Mouse (Mus musculus) monocyte, adult 2 months (primary cell): ENCODE measurements at regions not wholly inside any gene's neighbourhood (a gene's known extent, or its start where the extent isn't known, plus 50 kb on each side); places are given as distances from the start of the nearest gene placed in this dataset.

Experiments
- DNase-seq, 2 experiments: peaks; one replicate each; pipeline ENCODE4 v3.0.0; 2022; ENCODE audit warnings: low spot score in 2 of 2, low read depth in 1 of 2

- no peak for DNase-seq
Observed at GRCm38 (mm10) chr3:149117684-149118056, 127.3 kb upstream of the Adgrl2 start.

GRCm38 (mm10) chr3:149117018-149117683 lies 126.8 kb upstream of the Adgrl2 start:
- no peak for DNase-seq

GRCm38 (mm10) chr3:149116604-149117003 lies 126.2 kb upstream of the Adgrl2 start:
- no peak for DNase-seq

- DNase-seq = no peak
Observed at GRCm38 (mm10) chr3:149115901-149116300, 125.5 kb upstream of the Adgrl2 start.

GRCm38 (mm10) chr3:149112878-149113277 lies 122.5 kb upstream of the Adgrl2 start:
- no peak for DNase-seq

GRCm38 (mm10) chr3:149111529-149112439 lies 121.4 kb upstream of the Adgrl2 start:
- no peak for DNase-seq

GRCm38 (mm10) chr3:149110831-149111230 lies 120.5 kb upstream of the Adgrl2 start:
- no peak for DNase-seq

GRCm38 (mm10) chr3:149105709-149106450 lies 115.5 kb upstream of the Adgrl2 start:
- DNase-seq = no peak

- DNase-seq = no peak
Observed at GRCm38 (mm10) chr3:149105181-149105580, 114.8 kb upstream of the Adgrl2 start.

GRCm38 (mm10) chr3:149104080-149104479 lies 113.7 kb upstream of the Adgrl2 start:
- DNase-seq = no peak

- DNase-seq = no peak
Observed at GRCm38 (mm10) chr3:149103469-149103868, 113.1 kb upstream of the Adgrl2 start.

- DNase-seq = no peak
Observed at GRCm38 (mm10) chr3:149102846-149103245, 112.5 kb upstream of the Adgrl2 start.

- DNase-seq = no peak
Observed at GRCm38 (mm10) chr3:149101785-149102184, 111.4 kb upstream of the Adgrl2 start.

GRCm38 (mm10) chr3:149098764-149099163 lies 108.4 kb upstream of the Adgrl2 start:
- DNase-seq = no peak

- DNase-seq = no peak
Observed at GRCm38 (mm10) chr3:149097026-149097425, 106.7 kb upstream of the Adgrl2 start.

- DNase-seq = no peak
Observed at GRCm38 (mm10) chr3:149092649-149093048, 102.3 kb upstream of the Adgrl2 start.

GRCm38 (mm10) chr3:149090103-149090502 lies 99.7 kb upstream of the Adgrl2 start:
- no peak for DNase-seq

- no peak for DNase-seq
Observed at GRCm38 (mm10) chr3:149088621-149089128, 98.3 kb upstream of the Adgrl2 start.

- DNase-seq = no peak
Observed at GRCm38 (mm10) chr3:149087488-149087887, 97.1 kb upstream of the Adgrl2 start.

GRCm38 (mm10) chr3:149086704-149087103 lies 96.3 kb upstream of the Adgrl2 start:
- no peak for DNase-seq

- no peak for DNase-seq
Observed at GRCm38 (mm10) chr3:149086086-149086485, 95.7 kb upstream of the Adgrl2 start.
